Mouse (Mus musculus) spleen, adult 2 months (tissue): Measurements from ENCODE around the gene Isl1.

Experiments used
- CTCF ChIP-seq: fragments of 200-500 bp; IDR thresholded peaks from 2 replicates; pipeline ENCODE4 v1.5.1; 2011; ENCODE audit warnings: mild to moderate bottlenecking, inconsistent platforms; ENCODE audit not compliant: insufficient read depth, insufficient read length, insufficient replicate concordance; ENCODE audit errors: extremely low read depth
- POLR2A ChIP-seq: fragments of 200-500 bp; IDR thresholded peaks from 2 replicates; pipeline ENCODE4 v1.6.1; 2011; ENCODE audit warnings: low read depth, low read length, inconsistent platforms

GRCm38 (mm10) chr13:116294151-116294461, 15.4 kb downstream of the Isl1 start:
- TF ChIP-seq CTCF (no peak), POLR2A (no peak)
